Mouse (Mus musculus): ENCODE results near the gene Wbp1. TPM values are rescaled to one million over a fixed set of nuclear protein-coding genes. Genes with fewer than 3 reads are reported as not detected.

Gene Wbp1
- polyA plus RNA-seq, 1 experiment from 2014 or later = 172 TPM

- 1% methylated on average over 69 of the region's 69 CpGs for WGBS
- H3K4me1 ChIP-seq = peaks cover 43% of the 10 kb centered on the region
- H3K36me3 ChIP-seq (replicated peaks) = no peaks in the 10 kb centered on the region
- H3K27ac ChIP-seq (replicated peaks) = peak overlapping the region; percentile 24; the same call in 1 of the 2 replicates
- H3K9me3 ChIP-seq = no peaks in the 10 kb centered on the region
- peaks cover 100% of the 10 kb centered on the region for H3K27me3 ChIP-seq (replicated peaks; ENCODE audit: low read depth, poor library complexity, severe bottlenecking)
- DNase-seq (ENCODE audit: low spot score) = peak; percentile 72
- H3K4me3 ChIP-seq = peak overlapping the region; percentile 51
These were observed 51.7 kb downstream of the Wbp1 start for GRCm38 (mm10) chr6:83069488-83070246.

MicroRNA genes within 50 kb of the gene (microRNA counts, 519-probe panel; counts per million panel counts)
- microRNA mmu-miR-3470a+mmu-miR-3470b = 188 counts per million, percentile 57 among the panel's probes with 10 or more counts

Small RNAs within 50 kb of the gene (microRNA-seq; reads per million reads assigned to microRNA genes)
- gene Mir3470a = not detected

Other genes starting within 250 kb of the Wbp1 start
- 1.4 and 2.1 TPM in 2 replicates for gene Sema4f, start 181.8 kb downstream of the Wbp1 start, polyA plus RNA-seq (2016; fragmentation: Nextera tagmentation; extraction: Ambion mirVana)
- gene M1ap, start 174.7 kb downstream of the Wbp1 start, polyA plus RNA-seq (2016; fragmentation: Nextera tagmentation; extraction: Ambion mirVana) = 0.31 and 0.56 TPM in 2 replicates
- 11.1 and 12.2 TPM in 2 replicates for gene Dok1, start 88.1 kb downstream of the Wbp1 start, polyA plus RNA-seq (2016; fragmentation: Nextera tagmentation; extraction: Ambion mirVana)
- gene Loxl3, start 87.4 kb downstream of the Wbp1 start, polyA plus RNA-seq (2016; fragmentation: Nextera tagmentation; extraction: Ambion mirVana) = 11.4 and 11.6 TPM in 2 replicates
- gene Aup1, start 67.0 kb downstream of the Wbp1 start, polyA plus RNA-seq (2016; fragmentation: Nextera tagmentation; extraction: Ambion mirVana) = 148 and 172 TPM in 2 replicates
- 83.5 and 90.0 TPM in 2 replicates for gene Htra2, start 66.3 kb downstream of the Wbp1 start, polyA plus RNA-seq (2016; fragmentation: Nextera tagmentation; extraction: Ambion mirVana)
- 1.8 and 2.8 TPM in 2 replicates for gene Dqx1, start 63.7 kb downstream of the Wbp1 start, polyA plus RNA-seq (2016; fragmentation: Nextera tagmentation; extraction: Ambion mirVana)
- gene Tlx2, start 51.3 kb downstream of the Wbp1 start, polyA plus RNA-seq (2016; fragmentation: Nextera tagmentation; extraction: Ambion mirVana) = 8.4 and 10.4 TPM in 2 replicates
- 45.7 and 49.5 TPM in 2 replicates for gene Pcgf1, start 43.7 kb downstream of the Wbp1 start, polyA plus RNA-seq (2016; fragmentation: Nextera tagmentation; extraction: Ambion mirVana)
- gene Lbx2, start 35.2 kb downstream of the Wbp1 start, polyA plus RNA-seq (2016; fragmentation: Nextera tagmentation; extraction: Ambion mirVana) = 0.45 and 0.59 TPM in 2 replicates
- 2.4 and 2.8 TPM in 2 replicates for gene Ccdc142, start 20.0 kb downstream of the Wbp1 start, polyA plus RNA-seq (2016; fragmentation: Nextera tagmentation; extraction: Ambion mirVana)
- gene Gm42688, start 19.9 kb downstream of the Wbp1 start, polyA plus RNA-seq (2016; fragmentation: Nextera tagmentation; extraction: Ambion mirVana) = 1.8 and 2.1 TPM in 2 replicates
- 144 and 145 TPM in 2 replicates for gene Mrpl53, start 12.5 kb downstream of the Wbp1 start, polyA plus RNA-seq (2016; fragmentation: Nextera tagmentation; extraction: Ambion mirVana)
- 41.0 and 44.1 TPM in 2 replicates for gene Mogs, start 6.1 kb downstream of the Wbp1 start, polyA plus RNA-seq (2016; fragmentation: Nextera tagmentation; extraction: Ambion mirVana)
- 18.6 and 20.2 TPM in 2 replicates for gene Ino80b, start 3.9 kb upstream of the Wbp1 start, polyA plus RNA-seq (2016; fragmentation: Nextera tagmentation; extraction: Ambion mirVana)
- 38.2 and 39.0 TPM in 2 replicates for gene Rtkn, start 13.9 kb upstream of the Wbp1 start, polyA plus RNA-seq (2016; fragmentation: Nextera tagmentation; extraction: Ambion mirVana)
- gene Wdr54, start 34.8 kb upstream of the Wbp1 start, polyA plus RNA-seq (2016; fragmentation: Nextera tagmentation; extraction: Ambion mirVana) = 10.2 and 11.2 TPM in 2 replicates
- gene 1700003E16Rik, start 34.8 kb upstream of the Wbp1 start, polyA plus RNA-seq (2016; fragmentation: Nextera tagmentation; extraction: Ambion mirVana) = 1.3 and 2.1 TPM in 2 replicates
- 112 and 116 TPM in 2 replicates for gene Dctn1, start 44.4 kb upstream of the Wbp1 start, polyA plus RNA-seq (2016; fragmentation: Nextera tagmentation; extraction: Ambion mirVana)
- gene Slc4a5, start 98.3 kb upstream of the Wbp1 start, polyA plus RNA-seq (2016; fragmentation: Nextera tagmentation; extraction: Ambion mirVana) = 0.70 and 0.97 TPM in 2 replicates
- gene Mthfd2, start 204.3 kb upstream of the Wbp1 start, polyA plus RNA-seq (2016; fragmentation: Nextera tagmentation; extraction: Ambion mirVana) = 62.6 and 71.5 TPM in 2 replicates
- 60.2 and 62.4 TPM in 2 replicates for gene Mob1a, start 204.5 kb upstream of the Wbp1 start, polyA plus RNA-seq (2016; fragmentation: Nextera tagmentation; extraction: Ambion mirVana)
- gene Bola3, start 227.6 kb upstream of the Wbp1 start, polyA plus RNA-seq (2016; fragmentation: Nextera tagmentation; extraction: Ambion mirVana) = 149 and 153 TPM in 2 replicates